13 mouse cellular contexts compared by ENCODE assay signal in genomic region chr1:187133841-187134240, GRCm38 (mm10).
"Had no signal": no experiment of that assay in that cellular context is flagged by ENCODE, and none has a peak within 500 bp of the region (broad histone marks: within the 10 kb centered on the region; RNA-seq: fewer than 3 reads in every experiment).

No protein-coding gene starts in this region.

- DNase-seq: liver, postnatal 0 days; lung, adult 2 months; lung, postnatal 14 days; lung, postnatal 36 days; midbrain, embryonic 14.5 days; retina, postnatal 1 day; right cerebral cortex, adult 18-20 months; right cerebral cortex, postnatal 25 days; right cerebral cortex, postnatal 4 days; spleen, adult 18-20 months; thymus, adult 18-20 months; thymus, postnatal 14 days; thymus, postnatal 36 days had no signal
